Mouse (Mus musculus) intestine, embryonic 14.5 days (tissue): ENCODE measurements around the gene Ccn1. TPM values are rescaled to one million over a fixed set of nuclear protein-coding genes. Genes with fewer than 3 reads are reported as not detected.

Experiments used
- ATAC-seq: fragments of 200-750 bp; cut with Nextera tagmentation; replicated peaks from 2 replicates; pipeline ENCODE4 v1.8.0; 2017; ENCODE audit warnings: low read depth, moderate number of reproducible peaks, moderate TSS enrichment, moderate library complexity; ENCODE audit not compliant: low FRiP score, low TSS enrichment
- DNase-seq: peaks from one replicate; pipeline ENCODE4 v3.0.0-alpha.2; 2018; ENCODE audit warnings: low spot score
- H3K27ac ChIP-seq: fragments of 300-500 bp; sonication (generic); 2 replicates; pipeline ENCODE4 v1.5.1; 2014; ENCODE audit warnings: low read depth, mild to moderate bottlenecking, control low read depth
- H3K27me3 ChIP-seq: fragments of 300-500 bp; sonication (generic); replicated peaks from 2 replicates; pipeline ENCODE4 v1.6.1; 2014; ENCODE audit warnings: low read length, control low read depth; ENCODE audit not compliant: control insufficient read depth, insufficient read depth
- H3K36me3 ChIP-seq: fragments of 300-500 bp; sonication (generic); 2 replicates; pipeline ENCODE4 v1.6.1; 2014; ENCODE audit warnings: low read length, control low read depth; ENCODE audit not compliant: control insufficient read depth, insufficient read depth
- H3K4me1 ChIP-seq: fragments of 300-500 bp; sonication (generic); replicated peaks from 2 replicates; pipeline ENCODE4 v1.6.1; 2014; ENCODE audit warnings: low read length, control low read depth, mixed read lengths; ENCODE audit not compliant: control insufficient read depth, insufficient read depth
- H3K4me2 ChIP-seq: fragments of 300-500 bp; sonication (generic); 2 replicates; pipeline ENCODE4 v1.6.1; 2014; ENCODE audit warnings: low read length
- H3K4me3 ChIP-seq: fragments of 300-500 bp; sonication (generic); 2 replicates; pipeline ENCODE4 v1.5.1; 2014; ENCODE audit warnings: low read depth, low read length, control low read depth, mixed read lengths
- H3K9ac ChIP-seq: fragments of 300-500 bp; sonication (generic); 2 replicates; pipeline ENCODE4 v1.6.1; 2014; ENCODE audit warnings: mild to moderate bottlenecking, low read length
- H3K9me3 ChIP-seq: fragments of 300-500 bp; sonication (generic); 2 replicates; pipeline ENCODE4 v1.6.1; 2016; ENCODE audit warnings: low read length, control low read depth; ENCODE audit not compliant: control insufficient read depth
- WGBS: fragments of 180-500 bp; shearing (Covaris S2); extraction: QIAGEN DNeasy Blood & Tissue Kit; methylation state at CpG from one replicate; pipeline ENCODE4 v1.1.7; 2014; 5-methylcytosine and 5-hydroxymethylcytosine counted together
- polyA plus RNA-seq: library from polyadenylated mRNA; unstranded; fragments of >200 nt; fragmentation: Nextera tagmentation; extraction: Ambion mirVana; gene quantifications from 2 replicates; pipeline ENCODE4 v1.2.1, GENCODE M21; 2014

The Ccn1 gene
- polyA plus RNA-seq, 1 experiment from 2014 or later: 34.7 TPM

- H3K4me2 ChIP-seq: no peak overlapping the region
- no peak overlapping the region for H3K27ac ChIP-seq
- no peak overlapping the region for H3K9ac ChIP-seq
- ATAC-seq: no peak
- WGBS: 64% methylated on average over 10 of the region's 10 CpGs
- no peaks in the 10 kb centered on the region for H3K27me3 ChIP-seq
- H3K4me3 ChIP-seq: no peak overlapping the region
- H3K4me1 ChIP-seq: no peaks in the 10 kb centered on the region
- no peaks in the 10 kb centered on the region for H3K9me3 ChIP-seq
- DNase-seq: no peak
- no peaks in the 10 kb centered on the region for H3K36me3 ChIP-seq
These were observed 31.7 kb upstream of the Ccn1 start for GRCm38 (mm10) chr3:145681348-145681935.

- H3K4me2 ChIP-seq: no peak overlapping the region
- no peak overlapping the region for H3K9ac ChIP-seq
- DNase-seq: no peak
- H3K27me3 ChIP-seq: no peaks in the 10 kb centered on the region
- 96% methylated on average over 5 of the region's 5 CpGs for WGBS
- no peaks in the 10 kb centered on the region for H3K9me3 ChIP-seq
- H3K36me3 ChIP-seq: no peaks in the 10 kb centered on the region
- no peak overlapping the region for H3K4me3 ChIP-seq
- no peak for ATAC-seq
- no peaks in the 10 kb centered on the region for H3K4me1 ChIP-seq
- no peak overlapping the region for H3K27ac ChIP-seq
These were observed 30.9 kb upstream of the Ccn1 start for GRCm38 (mm10) chr3:145680686-145681085.

- ATAC-seq: no peak
- H3K4me2 ChIP-seq: no peak overlapping the region
- no peaks in the 10 kb centered on the region for H3K9me3 ChIP-seq
- H3K27ac ChIP-seq: no peak overlapping the region
- H3K4me1 ChIP-seq: no peaks in the 10 kb centered on the region
- H3K9ac ChIP-seq: no peak overlapping the region
- DNase-seq: no peak
- no peaks in the 10 kb centered on the region for H3K27me3 ChIP-seq
- WGBS: 79% methylated on average over 6 of the region's 6 CpGs
- no peak overlapping the region for H3K4me3 ChIP-seq
- H3K36me3 ChIP-seq: no peaks in the 10 kb centered on the region
These were observed 26.4 kb upstream of the Ccn1 start for GRCm38 (mm10) chr3:145676212-145676611.

- H3K4me3 ChIP-seq: no peak overlapping the region
- no peak overlapping the region for H3K27ac ChIP-seq
- no peak overlapping the region for H3K4me2 ChIP-seq
- ATAC-seq (no peak), DNase-seq (no peak)
- H3K4me1 ChIP-seq: no peaks in the 10 kb centered on the region
- 65% methylated on average over 2 of the region's 2 CpGs for WGBS
- no peak overlapping the region for H3K9ac ChIP-seq
- H3K9me3 ChIP-seq: no peaks in the 10 kb centered on the region
- no peaks in the 10 kb centered on the region for H3K36me3 ChIP-seq
- H3K27me3 ChIP-seq: no peaks in the 10 kb centered on the region
These were observed 25.0 kb upstream of the Ccn1 start for GRCm38 (mm10) chr3:145674815-145675214.

- H3K27ac ChIP-seq: no peak overlapping the region
- no peak overlapping the region for H3K4me3 ChIP-seq
- DNase-seq: no peak
- no peak for ATAC-seq
- H3K4me1 ChIP-seq: no peaks in the 10 kb centered on the region
- WGBS: 93% methylated on average over 4 of the region's 4 CpGs
- H3K27me3 ChIP-seq: no peaks in the 10 kb centered on the region
- H3K4me2 ChIP-seq: no peak overlapping the region
- H3K36me3 ChIP-seq: no peaks in the 10 kb centered on the region
- H3K9ac ChIP-seq: no peak overlapping the region
- no peaks in the 10 kb centered on the region for H3K9me3 ChIP-seq
These were observed 16.6 kb upstream of the Ccn1 start for GRCm38 (mm10) chr3:145666383-145666782.

DNA sequence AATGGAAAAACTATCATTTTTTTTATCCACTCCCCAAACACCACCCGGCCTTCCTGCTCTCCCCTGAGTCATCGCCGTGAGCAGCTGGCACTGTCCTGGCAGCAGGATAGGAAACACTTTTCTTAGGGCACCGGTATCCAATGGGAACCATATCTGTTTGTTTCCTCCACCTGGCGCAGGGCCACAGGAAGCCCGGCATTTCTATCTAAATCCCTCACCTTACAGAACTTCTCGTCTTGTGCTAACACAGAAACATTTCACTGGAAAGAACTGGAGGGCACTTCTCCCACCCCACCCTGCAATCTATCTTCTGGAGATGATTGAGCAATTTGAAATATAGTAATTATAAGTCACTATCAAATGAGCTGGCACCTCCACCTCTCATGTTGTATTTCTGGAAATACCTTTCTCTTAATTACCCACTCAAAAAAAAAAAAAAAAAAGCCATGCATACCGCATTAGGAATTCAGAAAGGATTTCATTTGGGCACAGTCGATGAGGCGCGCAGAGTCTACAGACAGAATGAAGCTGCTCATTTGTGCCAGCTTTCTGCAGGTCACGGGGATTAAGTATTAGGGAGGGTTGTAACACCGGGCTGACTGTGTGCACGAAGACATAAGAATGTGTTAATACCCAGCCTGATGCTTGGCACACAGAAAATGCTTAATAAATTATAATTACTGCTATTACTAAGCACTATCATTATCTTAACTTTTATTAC lies 7.4 kb upstream of the Ccn1 start:
- no peak for ATAC-seq
- no peak for DNase-seq
- Histone ChIP-seq H3K9ac (no peak overlapping the region), H3K4me2 (no peak overlapping the region), H3K4me1 (peaks cover 8% of the 10 kb centered on the region; the same call in 1 of the 2 replicates), H3K4me3 (no peak overlapping the region), H3K9me3 (no peaks in the 10 kb centered on the region), H3K27ac (no peak overlapping the region), H3K36me3 (no peaks in the 10 kb centered on the region), H3K27me3 (no peaks in the 10 kb centered on the region)
- WGBS: 86% methylated on average over 14 of the region's 14 CpGs

DNA sequence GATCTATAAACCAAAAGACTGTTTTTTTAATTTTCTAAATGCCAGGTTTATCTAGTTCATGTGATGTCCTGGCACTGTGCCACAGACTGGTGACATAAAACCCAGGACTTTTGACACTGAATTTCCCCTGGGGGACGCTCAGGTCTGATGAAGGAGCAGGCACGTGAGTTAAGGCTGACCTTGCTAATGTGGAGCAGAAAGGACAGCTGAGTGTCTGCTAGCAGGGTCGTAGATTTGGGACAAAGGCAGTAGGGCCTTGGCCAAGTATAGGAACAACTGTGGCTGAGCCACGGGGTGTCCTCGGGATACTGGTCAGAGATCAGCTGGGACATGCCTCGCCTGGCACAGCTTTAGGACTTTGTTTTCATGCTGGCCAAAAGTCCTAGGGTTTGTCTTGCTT lies 5.2 kb upstream of the Ccn1 start:
- DNase-seq (no peak), ATAC-seq (no peak)
- peaks cover 28% of the 10 kb centered on the region for H3K4me1 ChIP-seq
- H3K36me3 ChIP-seq: no peaks in the 10 kb centered on the region
- no peak overlapping the region for H3K27ac ChIP-seq
- WGBS: 84% methylated on average over 6 of the region's 6 CpGs
- H3K9ac ChIP-seq: no peak overlapping the region
- H3K4me3 ChIP-seq: no peak overlapping the region
- H3K27me3 ChIP-seq: no peaks in the 10 kb centered on the region
- H3K4me2 ChIP-seq: no peak overlapping the region
- H3K9me3 ChIP-seq: no peaks in the 10 kb centered on the region

- DNase-seq (no peak), ATAC-seq (no peak)
- H3K27me3 ChIP-seq: no peaks in the 10 kb centered on the region
- peaks cover 28% of the 10 kb centered on the region for H3K4me1 ChIP-seq
- H3K9me3 ChIP-seq: no peaks in the 10 kb centered on the region
- peak overlapping the region; percentile 89; the same call in 1 of the 2 replicates for H3K27ac ChIP-seq
- peak overlapping the region; percentile 67 for H3K9ac ChIP-seq
- peak overlapping the region; percentile 66 for H3K4me3 ChIP-seq
- no peaks in the 10 kb centered on the region for H3K36me3 ChIP-seq
- peak overlapping the region; percentile 80 for H3K4me2 ChIP-seq
- WGBS: 70% methylated on average over 9 of the region's 9 CpGs
These were observed 4.2 kb upstream of the Ccn1 start for GRCm38 (mm10) chr3:145654028-145654427.
